Mouse (Mus musculus): ENCODE measurements around the gene Ppif. TPM values are rescaled to one million over a fixed set of nuclear protein-coding genes. Genes with fewer than 3 reads are reported as not detected.
A peak's percentile ranks its signal among the peaks of the same experiment; 100 is the strongest.

The Ppif gene
- polyA plus RNA-seq (2011; ENCODE audit: insufficient read depth, insufficient read length, low read depth, missing spikeins): 41.1 and 42.2 TPM in 2 replicates

- peak within 1 kb of the TSS; percentile 65 for H3K9ac ChIP-seq (ENCODE audit: low read depth, poor library complexity, severe bottlenecking)
- H3K4me1 ChIP-seq (ENCODE audit: control insufficient read depth, insufficient read depth, low read length): peaks cover 5% of the 10 kb centered on the region
- TF ChIP-seq POLR2A (IDR thresholded peaks at IDR 0.05; ENCODE audit: insufficient read depth, low read length) (peak; percentile 54), CTCF (IDR thresholded peaks at IDR 0.05; ENCODE audit: low read depth, low read length) (peak; percentile 95), EP300 (IDR thresholded peaks at IDR 0.05; ENCODE audit: insufficient read depth, low read depth, low read length) (peak; percentile 32; the same call in 1 of the 2 replicates)
- no peaks in the 10 kb centered on the region for H3K9me3 ChIP-seq (replicated peaks; ENCODE audit: control insufficient read depth, insufficient read depth, low read length, poor library complexity, severe bottlenecking)
- peak within 1 kb of the TSS; percentile 80 for H3K4me3 ChIP-seq (ENCODE audit: low read depth, low read length)
- H3K27ac ChIP-seq (ENCODE audit: insufficient read depth, low read length): no peak within 1 kb of the TSS
- no peaks in the 10 kb centered on the region for H3K27me3 ChIP-seq (ENCODE audit: control insufficient read depth, insufficient read depth, low read length, poor library complexity, severe bottlenecking)
- H3K36me3 ChIP-seq (ENCODE audit: control insufficient read depth, insufficient read depth, low read length, poor library complexity, severe bottlenecking): peaks cover 6% of the 10 kb centered on the region
These were observed at the start of gene Ppif for GRCm38 (mm10) chr14:25693888-25694568. Gene Ppif, plus strand, starts transcription at chr14:25694154.

GRCm38 (mm10) chr14:25645717-25646116 lies 48.2 kb upstream of the Ppif start:
- Histone ChIP-seq H3K4me1 (ENCODE audit: control insufficient read depth, insufficient read depth, low read length) (no peaks in the 10 kb centered on the region), H3K36me3 (ENCODE audit: control insufficient read depth, insufficient read depth, low read length, poor library complexity, severe bottlenecking) (no peaks in the 10 kb centered on the region), H3K9ac (ENCODE audit: low read depth, poor library complexity, severe bottlenecking) (no peak overlapping the region), H3K4me3 (ENCODE audit: low read depth, low read length) (no peak overlapping the region), H3K27ac (ENCODE audit: insufficient read depth, low read length) (no peak overlapping the region), H3K9me3 (replicated peaks; ENCODE audit: control insufficient read depth, insufficient read depth, low read length, poor library complexity, severe bottlenecking) (no peaks in the 10 kb centered on the region), H3K27me3 (ENCODE audit: control insufficient read depth, insufficient read depth, low read length, poor library complexity, severe bottlenecking) (no peaks in the 10 kb centered on the region)
- TF ChIP-seq EP300 (IDR thresholded peaks at IDR 0.05; ENCODE audit: insufficient read depth, low read depth, low read length) (no peak), CTCF (IDR thresholded peaks at IDR 0.05; ENCODE audit: low read depth, low read length) (no peak), POLR2A (IDR thresholded peaks at IDR 0.05; ENCODE audit: insufficient read depth, low read length) (no peak)

GRCm38 (mm10) chr14:25646161-25646621 lies 47.8 kb upstream of the Ppif start:
- H3K4me3 ChIP-seq (ENCODE audit: low read depth, low read length): no peak overlapping the region
- H3K36me3 ChIP-seq (ENCODE audit: control insufficient read depth, insufficient read depth, low read length, poor library complexity, severe bottlenecking): no peaks in the 10 kb centered on the region
- TF ChIP-seq CTCF (IDR thresholded peaks at IDR 0.05; ENCODE audit: low read depth, low read length) (peak; percentile 99), EP300 (IDR thresholded peaks at IDR 0.05; ENCODE audit: insufficient read depth, low read depth, low read length) (no peak), POLR2A (IDR thresholded peaks at IDR 0.05; ENCODE audit: insufficient read depth, low read length) (no peak)
- H3K27me3 ChIP-seq (ENCODE audit: control insufficient read depth, insufficient read depth, low read length, poor library complexity, severe bottlenecking): no peaks in the 10 kb centered on the region
- no peaks in the 10 kb centered on the region for H3K4me1 ChIP-seq (ENCODE audit: control insufficient read depth, insufficient read depth, low read length)
- no peaks in the 10 kb centered on the region for H3K9me3 ChIP-seq (replicated peaks; ENCODE audit: control insufficient read depth, insufficient read depth, low read length, poor library complexity, severe bottlenecking)
- H3K27ac ChIP-seq (ENCODE audit: insufficient read depth, low read length): no peak overlapping the region
- H3K9ac ChIP-seq (ENCODE audit: low read depth, poor library complexity, severe bottlenecking): no peak overlapping the region

- Histone ChIP-seq H3K27me3 (ENCODE audit: control insufficient read depth, insufficient read depth, low read length, poor library complexity, severe bottlenecking) (no peaks in the 10 kb centered on the region), H3K27ac (ENCODE audit: insufficient read depth, low read length) (no peak overlapping the region), H3K9ac (ENCODE audit: low read depth, poor library complexity, severe bottlenecking) (no peak overlapping the region), H3K9me3 (replicated peaks; ENCODE audit: control insufficient read depth, insufficient read depth, low read length, poor library complexity, severe bottlenecking) (no peaks in the 10 kb centered on the region), H3K4me3 (ENCODE audit: low read depth, low read length) (no peak overlapping the region), H3K4me1 (ENCODE audit: control insufficient read depth, insufficient read depth, low read length) (no peaks in the 10 kb centered on the region), H3K36me3 (ENCODE audit: control insufficient read depth, insufficient read depth, low read length, poor library complexity, severe bottlenecking) (no peaks in the 10 kb centered on the region)
- TF ChIP-seq POLR2A (IDR thresholded peaks at IDR 0.05; ENCODE audit: insufficient read depth, low read length): no peak
- no peak for TF ChIP-seq CTCF (IDR thresholded peaks at IDR 0.05; ENCODE audit: low read depth, low read length)
- no peak for TF ChIP-seq EP300 (IDR thresholded peaks at IDR 0.05; ENCODE audit: insufficient read depth, low read depth, low read length)
These were observed 42.8 kb upstream of the Ppif start for GRCm38 (mm10) chr14:25651131-25651530.

- TF ChIP-seq CTCF (IDR thresholded peaks at IDR 0.05; ENCODE audit: low read depth, low read length): no peak
- TF ChIP-seq EP300 (IDR thresholded peaks at IDR 0.05; ENCODE audit: insufficient read depth, low read depth, low read length): no peak
- TF ChIP-seq POLR2A (IDR thresholded peaks at IDR 0.05; ENCODE audit: insufficient read depth, low read length): no peak
- no peak overlapping the region for H3K4me3 ChIP-seq (ENCODE audit: low read depth, low read length)
- H3K9me3 ChIP-seq (replicated peaks; ENCODE audit: control insufficient read depth, insufficient read depth, low read length, poor library complexity, severe bottlenecking): no peaks in the 10 kb centered on the region
- H3K9ac ChIP-seq (ENCODE audit: low read depth, poor library complexity, severe bottlenecking): no peak overlapping the region
- no peaks in the 10 kb centered on the region for H3K4me1 ChIP-seq (ENCODE audit: control insufficient read depth, insufficient read depth, low read length)
- H3K27me3 ChIP-seq (ENCODE audit: control insufficient read depth, insufficient read depth, low read length, poor library complexity, severe bottlenecking): no peaks in the 10 kb centered on the region
- H3K27ac ChIP-seq (ENCODE audit: insufficient read depth, low read length): no peak overlapping the region
- H3K36me3 ChIP-seq (ENCODE audit: control insufficient read depth, insufficient read depth, low read length, poor library complexity, severe bottlenecking): no peaks in the 10 kb centered on the region
These were observed 42.0 kb upstream of the Ppif start for GRCm38 (mm10) chr14:25651905-25652304.

Measured in ES-Bruce4 (cell line).